Mouse (Mus musculus) heart, postnatal 0 days (tissue): ENCODE data around the gene Pik3cd. TPM values are rescaled to one million over a fixed set of nuclear protein-coding genes. Genes with fewer than 3 reads are reported as not detected.

Source experiments
- ATAC-seq: fragments of 200-750 bp; cut with Nextera tagmentation; 2 replicates; pipeline ENCODE4 v1.8.0; 2017; ENCODE audit warnings: low read depth, moderate number of reproducible peaks, moderate library complexity; ENCODE audit not compliant: insufficient read depth
- DNase-seq: peaks from one replicate; pipeline ENCODE4 v3.0.0-alpha.2; 2016; ENCODE audit warnings: low spot score
- H3K27ac ChIP-seq: fragments of 300-500 bp; sonication (generic); 2 replicates; pipeline ENCODE4 v1.5.1; 2014; ENCODE audit warnings: low read depth, mild to moderate bottlenecking
- H3K27me3 ChIP-seq: fragments of 300-500 bp; sonication (generic); 2 replicates; pipeline ENCODE4 v1.6.1; 2014; ENCODE audit warnings: low read length, mixed read lengths; ENCODE audit not compliant: control insufficient read depth, insufficient read depth
- H3K36me3 ChIP-seq: fragments of 300-500 bp; sonication (generic); replicated peaks from 2 replicates; pipeline ENCODE4 v1.6.1; 2014; ENCODE audit warnings: low read length, mixed read lengths; ENCODE audit not compliant: control insufficient read depth, insufficient read depth
- H3K4me1 ChIP-seq: fragments of 300-500 bp; sonication (generic); 2 replicates; pipeline ENCODE4 v1.6.1; 2014; ENCODE audit warnings: antibody characterized with exemption; ENCODE audit not compliant: control insufficient read depth, insufficient read depth
- H3K4me2 ChIP-seq: fragments of 300-500 bp; sonication (generic); 2 replicates; pipeline ENCODE4 v1.6.1; 2014; ENCODE audit warnings: low read depth, mild to moderate bottlenecking, low read length, moderate library complexity
- H3K4me3 ChIP-seq: fragments of 300-500 bp; sonication (generic); 2 replicates; pipeline ENCODE4 v1.5.1; 2014; ENCODE audit warnings: low read depth, low read length
- H3K9ac ChIP-seq: fragments of 300-500 bp; sonication (generic); replicated peaks from 2 replicates; pipeline ENCODE4 v1.6.1; 2014; ENCODE audit warnings: low read depth, low read length, mixed read lengths
- H3K9me3 ChIP-seq: fragments of 300-500 bp; sonication (generic); replicated peaks from 2 replicates; pipeline ENCODE4 v1.6.1; 2016; ENCODE audit warnings: low read length; ENCODE audit not compliant: control insufficient read depth
- CTCF ChIP-seq: IDR thresholded peaks from 2 replicates; pipeline ENCODE4 v1.5.1; 2016; ENCODE audit warnings: antibody characterized with exemption, control low read depth, low read depth
- EP300 ChIP-seq: IDR thresholded peaks from 2 replicates; pipeline ENCODE4 v1.6.1; 2016; ENCODE audit warnings: antibody characterized with exemption, low read depth
- WGBS: fragments of 180-500 bp; shearing (Covaris S2); extraction: QIAGEN DNeasy Blood & Tissue Kit; methylation state at CpG from one replicate; pipeline ENCODE4 v1.1.7; 2014; 5-methylcytosine and 5-hydroxymethylcytosine counted together
- polyA plus RNA-seq: library from polyadenylated mRNA; unstranded; fragments of >200 nt; fragmentation: Nextera tagmentation; extraction: Ambion mirVana; gene quantifications from 2 replicates; pipeline ENCODE4 v1.2.1, GENCODE M21; 2015
- total RNA-seq: library from RNA; depleted of rRNA; stranded (reverse); fragments of >200 nt; gene quantifications from 2 replicates; pipeline ENCODE4 v1.2.3, GENCODE M21; 2014; ENCODE audit warnings: low replicate concordance

Pik3cd gene
- total and polyA plus RNA-seq, 2 experiments from 2014 or later: 1.3 to 14.8 TPM

- TF ChIP-seq EP300 (no peak), CTCF (no peak)
- Histone ChIP-seq H3K4me1 (peaks cover 8% of the 10 kb centered on the region), H3K27ac (no peak overlapping the region), H3K36me3 (no peaks in the 10 kb centered on the region), H3K9ac (no peak overlapping the region), H3K4me2 (no peak overlapping the region; the same call in 1 of the 2 replicates), H3K9me3 (no peaks in the 10 kb centered on the region), H3K27me3 (peaks cover 7% of the 10 kb centered on the region; the same call in 1 of the 2 replicates), H3K4me3 (no peak overlapping the region)
- 70% methylated on average over 18 of the region's 18 CpGs for WGBS
- ATAC-seq (no peak), DNase-seq (no peak)
These were observed 753 bp downstream of the Pik3cd start for GRCm38 (mm10) chr4:149701426-149702209.

- 75% methylated on average over 4 of the region's 4 CpGs for WGBS
- no peak overlapping the region for H3K27ac ChIP-seq
- no peak overlapping the region for H3K4me3 ChIP-seq
- no peak overlapping the region for H3K4me2 ChIP-seq
- peaks cover 14% of the 10 kb centered on the region for H3K4me1 ChIP-seq
- no peaks in the 10 kb centered on the region for H3K36me3 ChIP-seq
- no peaks in the 10 kb centered on the region for H3K9me3 ChIP-seq
- no peak overlapping the region for H3K9ac ChIP-seq
- TF ChIP-seq CTCF: no peak
- no peak for TF ChIP-seq EP300
- DNase-seq (no peak), ATAC-seq (no peak)
- peaks cover 7% of the 10 kb centered on the region; the same call in 1 of the 2 replicates for H3K27me3 ChIP-seq
These were observed 2.4 kb downstream of the Pik3cd start for GRCm38 (mm10) chr4:149699953-149700352.

- Histone ChIP-seq H3K36me3 (no peaks in the 10 kb centered on the region), H3K4me2 (peak overlapping the region; percentile 65), H3K27ac (peak overlapping the region; percentile 39; the same call in 1 of the 2 replicates), H3K27me3 (peaks cover 7% of the 10 kb centered on the region; the same call in 1 of the 2 replicates), H3K4me3 (peak overlapping the region; percentile 51), H3K4me1 (peaks cover 14% of the 10 kb centered on the region), H3K9me3 (no peaks in the 10 kb centered on the region), H3K9ac (peak overlapping the region; percentile 37)
- DNase-seq (peak; percentile 66), ATAC-seq (peak; percentile 72)
- 1% methylated on average over 35 of the region's 35 CpGs for WGBS
- no peak for TF ChIP-seq EP300
- peak; percentile 58 for TF ChIP-seq CTCF
These were observed 4.1 kb downstream of the Pik3cd start for GRCm38 (mm10) chr4:149698197-149698821.

GRCm38 (mm10) chr4:149697506-149698196 is 4.7 kb downstream of the Pik3cd start:
- Histone ChIP-seq H3K4me3 (peak overlapping the region; percentile 51), H3K27me3 (peaks cover 7% of the 10 kb centered on the region; the same call in 1 of the 2 replicates), H3K4me1 (peaks cover 12% of the 10 kb centered on the region), H3K4me2 (peak overlapping the region; percentile 65), H3K9ac (peak overlapping the region; percentile 37; the same call in 1 of the 2 replicates), H3K27ac (peak overlapping the region; percentile 39; the same call in 1 of the 2 replicates), H3K9me3 (no peaks in the 10 kb centered on the region), H3K36me3 (no peaks in the 10 kb centered on the region)
- TF ChIP-seq CTCF: no peak
- TF ChIP-seq EP300: no peak
- no peak for DNase-seq
- no peak for ATAC-seq
- WGBS: 27% methylated on average over 15 of the region's 15 CpGs
